Mouse (Mus musculus) kidney, embryonic 15.5 days (tissue): ENCODE results near the gene Atg7. TPM values are rescaled to one million over a fixed set of nuclear protein-coding genes. Genes with fewer than 3 reads are reported as not detected.

ENCODE experiments used
- ATAC-seq: fragments of 200-750 bp; cut with Nextera tagmentation; replicated peaks from 2 replicates; pipeline ENCODE4 v1.8.0; 2017; ENCODE audit warnings: moderate TSS enrichment; ENCODE audit not compliant: low FRiP score
- H3K27ac ChIP-seq: fragments of 300-500 bp; sonication (generic); 2 replicates; pipeline ENCODE4 v1.5.1; 2015; ENCODE audit warnings: mild to moderate bottlenecking, inconsistent platforms
- H3K27me3 ChIP-seq: fragments of 300-500 bp; sonication (generic); 2 replicates; pipeline ENCODE4 v1.6.1; 2015; ENCODE audit warnings: inconsistent platforms
- H3K36me3 ChIP-seq: fragments of 300-500 bp; sonication (generic); 2 replicates; pipeline ENCODE4 v1.6.1; 2015; ENCODE audit warnings: inconsistent platforms
- H3K4me1 ChIP-seq: fragments of 300-500 bp; sonication (generic); 2 replicates; pipeline ENCODE4 v1.6.1; 2015; ENCODE audit warnings: inconsistent platforms
- H3K4me2 ChIP-seq: fragments of 300-500 bp; sonication (generic); 2 replicates; pipeline ENCODE4 v1.6.1; 2015; ENCODE audit warnings: moderate library complexity, mild to moderate bottlenecking, inconsistent platforms
- H3K4me3 ChIP-seq: fragments of 300-500 bp; sonication (generic); replicated peaks from 2 replicates; pipeline ENCODE4 v1.5.1; 2015; ENCODE audit warnings: mild to moderate bottlenecking, inconsistent platforms
- H3K9ac ChIP-seq: fragments of 300-500 bp; sonication (generic); 2 replicates; pipeline ENCODE4 v1.6.1; 2015; ENCODE audit warnings: mild to moderate bottlenecking, inconsistent platforms
- H3K9me3 ChIP-seq: fragments of 300-500 bp; sonication (generic); replicated peaks from 2 replicates; pipeline ENCODE4 v1.6.1; 2016; ENCODE audit warnings: inconsistent platforms
- WGBS: fragments of 180-500 bp; shearing (Covaris S2); methylation state at CpG from one replicate; pipeline ENCODE4 v1.1.7; 2015; ENCODE audit warnings: mixed read lengths; 5-methylcytosine and 5-hydroxymethylcytosine counted together
- polyA plus RNA-seq: library from polyadenylated mRNA; unstranded; fragments of >200 nt; fragmentation: Nextera tagmentation; extraction: Ambion mirVana; gene quantifications from 2 replicates; pipeline ENCODE4 v1.2.1, GENCODE M21; 2015

Gene Atg7
- polyA plus RNA-seq, 1 experiment from 2014 or later: 23.4 TPM

DNA sequence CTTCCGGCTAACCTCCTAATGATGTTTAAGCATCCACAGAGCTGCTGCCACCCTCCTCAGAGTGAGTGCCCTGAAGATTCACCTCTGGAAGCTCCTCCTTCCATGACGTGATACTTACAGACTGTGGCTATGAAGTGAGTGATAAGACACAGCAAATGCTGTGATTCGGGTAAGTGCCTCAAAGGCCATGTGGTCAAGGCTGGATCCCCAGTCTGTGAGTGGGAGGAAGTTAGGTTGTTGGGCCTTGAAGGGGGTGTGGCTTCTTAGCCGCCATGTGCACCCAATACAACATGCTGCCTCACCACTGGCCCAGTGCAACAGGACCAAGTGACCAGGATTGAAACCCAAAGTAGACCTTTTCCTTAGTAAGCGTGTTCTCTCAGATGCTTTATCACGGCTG, 261.3 kb downstream of the Atg7 start:
- H3K36me3 ChIP-seq: peaks cover 8% of the 10 kb centered on the region; the same call in 1 of the 2 replicates
- no peak for ATAC-seq
- H3K9ac ChIP-seq: no peak overlapping the region
- WGBS: 60% methylated on average over 6 of the region's 6 CpGs
- H3K4me3 ChIP-seq: no peak overlapping the region
- no peak overlapping the region for H3K27ac ChIP-seq
- H3K4me2 ChIP-seq: no peak overlapping the region
- no peaks in the 10 kb centered on the region for H3K27me3 ChIP-seq
- peaks cover 73% of the 10 kb centered on the region for H3K4me1 ChIP-seq
- no peaks in the 10 kb centered on the region for H3K9me3 ChIP-seq

DNA sequence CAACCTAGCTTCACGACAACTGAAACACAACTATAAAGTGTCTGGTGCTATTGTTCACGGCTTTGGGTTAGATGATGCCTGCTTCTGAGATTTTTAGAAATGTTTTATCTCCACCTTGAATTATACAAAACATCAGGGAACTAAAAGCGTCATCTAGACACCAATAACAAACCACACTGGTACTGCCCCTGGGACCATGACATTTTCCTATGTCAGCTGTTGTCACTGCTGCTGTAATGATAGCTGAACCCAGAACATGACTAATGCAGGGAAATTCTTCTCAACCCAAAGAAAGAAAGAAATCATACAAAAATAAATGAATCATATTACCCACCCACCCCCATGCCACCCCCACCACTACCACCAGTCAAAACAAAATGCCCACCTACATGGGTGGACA, 261.9 kb downstream of the Atg7 start:
- Histone ChIP-seq H3K9ac (no peak overlapping the region), H3K4me3 (no peak overlapping the region), H3K36me3 (0 out of 2 replicates have a peak, but pooled peaks cover 9% of the 10 kb centered on the region), H3K4me2 (no peak overlapping the region), H3K27me3 (no peaks in the 10 kb centered on the region), H3K4me1 (peaks cover 71% of the 10 kb centered on the region), H3K27ac (no peak overlapping the region), H3K9me3 (no peaks in the 10 kb centered on the region)
- no peak for ATAC-seq
- 88% methylated on average over 3 of the region's 3 CpGs for WGBS

DNA sequence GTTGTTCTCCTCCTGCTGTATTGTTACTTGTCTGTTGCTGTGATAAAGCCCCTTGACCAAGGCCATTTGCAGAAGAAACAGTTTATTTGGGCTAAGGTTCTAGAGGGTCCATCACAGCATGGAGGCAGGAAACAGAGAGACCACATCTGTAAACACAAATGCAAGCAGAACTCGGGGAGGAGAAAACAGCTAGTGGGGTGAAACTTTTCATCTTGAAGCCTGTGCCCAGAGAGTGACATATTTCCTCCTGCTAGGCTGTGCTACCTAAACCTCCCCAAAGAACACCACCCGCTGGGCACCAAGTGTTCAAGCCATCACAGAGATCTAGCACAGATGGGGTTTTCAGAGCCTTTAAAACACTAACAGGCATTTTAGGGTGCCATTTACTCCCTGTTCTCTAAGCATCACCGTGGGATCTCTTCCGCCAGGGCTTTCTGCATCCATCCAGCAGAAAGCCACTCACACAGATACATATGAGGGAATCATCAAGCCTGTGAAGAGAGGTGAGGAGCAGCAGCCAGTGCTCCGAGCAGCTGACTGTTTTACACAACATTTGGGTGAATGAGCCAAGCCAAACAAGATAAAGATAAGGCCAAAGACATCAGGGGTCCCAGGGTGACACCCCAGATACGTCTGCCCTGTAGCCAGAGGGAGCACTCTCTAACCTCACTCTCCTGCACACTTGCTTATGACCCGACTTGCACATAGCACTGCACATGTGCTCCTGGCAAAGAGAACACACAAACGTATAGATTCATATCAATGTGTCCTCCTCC, 262.5 kb downstream of the Atg7 start:
- no peaks in the 10 kb centered on the region for H3K9me3 ChIP-seq
- peaks cover 67% of the 10 kb centered on the region for H3K4me1 ChIP-seq

DNA sequence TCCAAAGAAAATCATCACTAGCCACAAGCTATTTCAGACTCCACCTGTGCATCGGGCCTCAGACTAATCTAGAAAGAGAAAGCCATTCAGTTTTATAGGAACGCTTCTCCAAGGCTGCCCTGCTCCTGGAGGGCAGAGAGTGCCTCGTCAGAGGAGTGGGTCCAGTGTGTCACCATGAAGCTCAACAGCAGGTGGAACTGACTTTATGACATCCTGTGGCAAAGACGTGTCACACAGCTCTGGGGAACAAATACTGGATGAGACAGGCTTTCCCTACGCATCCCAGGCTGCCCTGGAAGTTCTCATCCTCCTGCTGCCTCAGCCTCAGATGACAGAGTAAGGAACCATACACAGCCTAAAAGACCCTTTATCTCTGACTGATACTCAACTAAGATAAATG, 263.3 kb downstream of the Atg7 start:
- Histone ChIP-seq H3K9me3 (no peaks in the 10 kb centered on the region), H3K9ac (no peak overlapping the region), H3K36me3 (0 out of 2 replicates have a peak, but pooled peaks cover 9% of the 10 kb centered on the region), H3K4me2 (no peak overlapping the region), H3K4me1 (peaks cover 61% of the 10 kb centered on the region), H3K27ac (no peak overlapping the region), H3K27me3 (no peaks in the 10 kb centered on the region), H3K4me3 (no peak overlapping the region)
- WGBS: 56% methylated on average over 5 of the region's 5 CpGs
- ATAC-seq: no peak

More for the DNA sequence above, 262.5 kb downstream of the Atg7 start:
- Histone ChIP-seq H3K27me3 (no peaks in the 10 kb centered on the region), H3K4me2 (no peak overlapping the region), H3K27ac (no peak overlapping the region), H3K36me3 (0 out of 2 replicates have a peak, but pooled peaks cover 9% of the 10 kb centered on the region), H3K4me3 (no peak overlapping the region), H3K9ac (no peak overlapping the region)
- 65% methylated on average over 8 of the region's 8 CpGs for WGBS
- no peak for ATAC-seq

DNA sequence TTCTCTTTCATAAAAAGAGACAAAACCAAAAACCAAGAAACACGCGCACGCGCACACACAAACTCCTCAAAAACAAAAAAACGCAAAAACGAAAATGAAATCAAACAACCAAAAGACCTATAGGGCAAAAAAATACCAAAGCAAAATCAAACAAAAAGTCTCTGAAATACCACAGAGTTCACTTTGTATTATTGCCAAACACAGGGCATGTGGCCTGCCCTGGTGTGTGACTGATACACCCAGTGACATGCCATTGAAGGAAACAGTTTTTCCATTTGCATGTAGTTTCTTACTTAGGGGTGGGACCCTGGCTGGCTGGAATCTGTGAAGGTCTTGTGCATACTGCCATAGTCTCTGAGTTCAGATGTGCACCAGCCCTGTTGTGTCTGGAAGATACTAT, 264.6 kb downstream of the Atg7 start:
- no peaks in the 10 kb centered on the region for H3K9me3 ChIP-seq
- no peaks in the 10 kb centered on the region for H3K27me3 ChIP-seq
- H3K9ac ChIP-seq: no peak overlapping the region
- H3K4me2 ChIP-seq: no peak overlapping the region
- no peak overlapping the region for H3K27ac ChIP-seq
- 95% methylated on average over 6 of the region's 6 CpGs for WGBS
- peaks cover 61% of the 10 kb centered on the region for H3K4me1 ChIP-seq
- 0 out of 2 replicates have a peak, but pooled peaks cover 9% of the 10 kb centered on the region for H3K36me3 ChIP-seq
- H3K4me3 ChIP-seq: no peak overlapping the region
- ATAC-seq: no peak

DNA sequence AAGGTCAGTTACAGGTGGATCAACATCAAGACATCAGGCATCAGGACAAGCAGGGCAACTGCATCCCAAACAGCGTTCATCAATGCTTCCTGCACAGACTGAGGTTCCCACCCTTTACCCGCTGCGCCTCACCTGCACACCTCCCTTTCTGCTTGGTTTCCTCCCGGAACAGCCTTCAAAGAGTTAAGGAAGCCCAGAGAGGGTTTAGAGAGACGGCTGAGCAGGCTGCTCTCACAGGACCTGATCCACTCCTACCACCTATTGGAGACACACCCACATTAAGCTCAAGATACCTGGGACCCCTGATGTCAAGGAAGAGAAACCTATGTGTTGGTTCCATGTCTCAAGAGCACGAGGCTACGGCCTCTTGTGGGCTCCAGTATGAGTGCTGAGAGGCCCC, 266.9 kb downstream of the Atg7 start:
- Histone ChIP-seq H3K4me3 (no peak overlapping the region), H3K9ac (no peak overlapping the region), H3K36me3 (0 out of 2 replicates have a peak, but pooled peaks cover 9% of the 10 kb centered on the region), H3K9me3 (no peaks in the 10 kb centered on the region), H3K27me3 (no peaks in the 10 kb centered on the region), H3K4me1 (peaks cover 61% of the 10 kb centered on the region), H3K27ac (no peak overlapping the region), H3K4me2 (no peak overlapping the region)
- 64% methylated on average over 7 of the region's 7 CpGs for WGBS
- ATAC-seq: no peak

Other genes with a start within 250 kb of the Atg7 start
- 0.21 and 0.28 TPM in 2 replicates for gene Hrh1, start 245.2 kb upstream of the Atg7 start, polyA plus RNA-seq